Mouse (Mus musculus): Measurements from ENCODE around the gene Fuk.
"Not testable (repeated sequence)": the region's sequence is repeated elsewhere in the genome, so short reads cannot be mapped to it uniquely, and the experiment has no call there.

Gene Fuk

DNA sequence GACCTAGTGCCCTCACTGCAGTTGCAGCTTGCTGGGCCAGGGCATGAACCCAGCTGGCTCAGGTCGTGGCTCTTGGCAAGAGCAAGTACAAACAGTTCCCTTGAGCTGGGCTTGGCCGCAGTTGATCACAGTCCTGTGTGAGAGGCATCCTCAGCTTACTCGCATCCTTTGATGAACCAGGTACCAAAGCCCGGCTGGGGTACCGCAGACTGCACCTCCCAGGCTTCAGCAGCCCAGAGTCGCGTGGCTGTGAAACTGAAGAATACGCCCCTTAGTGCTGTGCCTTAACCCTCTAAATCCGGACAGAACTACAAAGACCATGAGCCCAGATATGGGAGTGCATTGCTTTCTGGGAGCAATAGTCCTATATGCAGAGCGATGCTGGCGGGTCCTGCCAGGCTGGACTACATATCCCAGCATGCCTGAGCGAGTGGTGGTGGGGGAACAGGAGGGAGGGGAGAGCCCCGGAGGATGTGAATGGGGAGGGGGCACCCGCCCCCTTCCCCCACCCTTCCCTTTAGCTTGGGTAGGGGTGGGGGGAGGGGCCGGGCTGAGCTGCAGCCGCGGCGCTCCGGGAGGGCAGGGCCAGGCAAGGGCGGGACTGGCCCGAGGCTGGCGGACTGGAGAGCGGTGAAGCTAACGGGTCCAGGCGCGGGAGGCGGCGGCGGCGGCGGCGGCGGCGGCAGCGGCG is 17.2 kb upstream of the Fuk start, which contains the start of gene St3gal2:
Gene St3gal2 (plus strand): TSS at position 582 of the 691 bp plus-strand sequence.
- peak; percentile 60 for DNase-seq (ENCODE audit: low read depth, low spot score)

- DNase-seq (ENCODE audit: low read depth, low spot score): no peak
Measured at GRCm38 (mm10) chr8:110918460-110918859, 16.2 kb upstream of the Fuk start.

GRCm38 (mm10) chr8:110918027-110918426 is 15.7 kb upstream of the Fuk start:
- DNase-seq (ENCODE audit: low read depth, low spot score): no peak

DNA sequence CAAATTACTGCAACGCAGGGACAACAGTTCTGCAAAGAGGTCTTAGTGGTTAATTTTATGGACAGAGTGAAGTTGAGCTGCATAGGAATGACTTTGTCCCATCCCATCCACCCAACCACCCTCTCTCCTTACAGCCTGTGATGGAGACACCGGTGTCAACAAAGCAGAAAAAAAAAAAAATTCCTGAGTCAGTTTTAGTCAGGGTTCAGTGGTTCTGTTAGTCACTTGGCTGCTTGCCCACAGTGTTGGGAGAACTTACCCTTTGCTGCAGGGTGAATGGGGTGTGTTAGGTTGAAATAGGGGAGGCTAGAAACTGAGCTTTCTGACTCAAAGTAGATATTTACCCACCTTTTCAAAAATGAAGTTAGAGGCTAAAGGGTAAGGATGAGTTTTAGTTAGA is 15.1 kb upstream of the Fuk start:
- DNase-seq (ENCODE audit: low read depth, low spot score): no peak

DNA sequence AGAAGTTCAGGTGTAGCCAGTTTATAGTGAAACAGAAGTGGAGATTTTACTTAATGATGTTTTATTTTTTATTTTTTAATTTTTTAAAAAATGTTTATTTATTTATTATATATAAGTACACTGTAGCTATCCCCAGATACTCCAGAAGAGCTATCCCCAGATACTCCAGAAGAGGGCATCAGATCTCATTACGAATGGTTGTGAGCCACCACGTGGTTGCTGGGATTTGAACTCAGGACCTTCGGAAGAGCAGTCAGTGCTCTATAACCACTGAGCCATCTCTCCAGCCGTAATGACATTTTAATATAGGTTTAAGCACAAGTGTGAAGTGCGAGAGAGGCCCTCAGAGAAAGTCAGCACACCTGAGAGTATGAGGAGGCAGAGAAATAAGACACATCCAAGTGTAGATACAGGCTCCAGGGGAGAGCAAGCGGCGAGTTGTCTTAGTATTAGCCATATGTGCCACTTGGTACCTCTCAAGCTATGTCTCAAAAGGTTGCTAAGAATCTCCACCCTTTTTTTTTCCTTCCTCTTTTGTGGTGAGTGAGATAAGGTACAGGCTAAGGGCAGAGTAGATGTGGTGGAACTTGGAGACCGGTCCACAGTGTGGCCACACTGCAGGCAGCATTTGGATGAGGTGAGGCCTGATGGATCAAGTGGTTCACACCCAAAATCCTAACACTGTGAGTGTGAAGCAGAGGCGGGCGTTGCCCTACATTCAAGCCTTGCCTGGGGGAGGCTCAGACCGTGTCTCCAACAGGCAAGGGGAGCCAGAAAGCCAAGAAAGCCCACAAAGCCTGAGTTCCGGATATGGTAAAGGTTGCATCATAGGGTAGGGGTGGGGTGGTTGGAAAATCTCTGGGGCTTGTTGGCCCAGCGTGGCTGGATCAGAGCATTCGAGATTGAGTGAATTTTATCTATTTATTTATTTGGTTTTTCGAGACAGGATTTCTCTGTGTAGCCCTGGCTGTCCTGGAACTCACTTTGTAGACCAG is 9.6 kb upstream of the Fuk start:
- DNase-seq (ENCODE audit: low read depth, low spot score): no peak

DNA sequence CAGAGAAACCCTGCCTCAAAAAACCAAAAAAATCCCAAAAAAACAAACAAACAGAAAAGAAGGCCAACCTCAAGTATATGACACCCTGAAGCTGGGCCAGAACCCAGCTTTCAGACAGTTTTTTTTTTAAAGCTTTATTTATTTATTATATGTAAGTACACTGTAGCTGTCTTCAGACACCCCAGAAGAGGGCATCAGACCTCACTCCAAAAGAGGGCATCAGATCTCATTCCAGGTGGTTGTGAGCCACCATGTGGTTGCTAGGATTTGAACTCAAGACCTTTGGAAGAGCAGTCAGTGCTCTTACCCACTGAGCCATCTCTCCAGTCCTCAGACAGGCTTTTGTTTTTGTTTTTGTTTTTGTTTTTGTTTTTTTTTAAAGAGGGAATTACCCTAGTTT is 7.6 kb upstream of the Fuk start:
- DNase-seq (ENCODE audit: low read depth, low spot score): not testable (repeated sequence)

- DNase-seq (ENCODE audit: low read depth, low spot score): no peak
Measured at GRCm38 (mm10) chr8:110906682-110907081, 4.4 kb upstream of the Fuk start.

GRCm38 (mm10) chr8:110905404-110905803 is 3.1 kb upstream of the Fuk start:
- no peak for DNase-seq (ENCODE audit: low read depth, low spot score)

DNA sequence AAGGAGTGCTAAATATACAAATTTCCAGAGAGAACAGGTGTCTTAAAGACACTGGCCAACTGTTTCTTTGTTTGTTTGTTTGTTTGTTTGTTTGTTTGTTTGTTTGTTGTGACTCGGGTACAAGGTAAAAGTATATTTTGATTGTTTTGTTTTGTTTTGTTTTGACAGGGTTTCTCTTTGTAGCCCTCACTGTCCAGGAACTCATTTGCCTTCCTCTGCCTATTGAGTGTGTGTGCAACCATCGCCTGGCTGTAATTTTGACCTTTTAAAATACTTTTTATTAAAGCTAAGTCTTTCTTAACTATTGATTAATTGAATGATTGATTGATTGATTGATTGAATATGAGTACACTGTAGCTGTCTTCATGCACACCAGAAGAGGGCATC is 284 bp upstream of the Fuk start:
- DNase-seq (ENCODE audit: low read depth, low spot score): no peak

- no peak for DNase-seq (ENCODE audit: low read depth, low spot score)
Measured at GRCm38 (mm10) chr8:110901056-110901455, 1.2 kb downstream of the Fuk start.

DNA sequence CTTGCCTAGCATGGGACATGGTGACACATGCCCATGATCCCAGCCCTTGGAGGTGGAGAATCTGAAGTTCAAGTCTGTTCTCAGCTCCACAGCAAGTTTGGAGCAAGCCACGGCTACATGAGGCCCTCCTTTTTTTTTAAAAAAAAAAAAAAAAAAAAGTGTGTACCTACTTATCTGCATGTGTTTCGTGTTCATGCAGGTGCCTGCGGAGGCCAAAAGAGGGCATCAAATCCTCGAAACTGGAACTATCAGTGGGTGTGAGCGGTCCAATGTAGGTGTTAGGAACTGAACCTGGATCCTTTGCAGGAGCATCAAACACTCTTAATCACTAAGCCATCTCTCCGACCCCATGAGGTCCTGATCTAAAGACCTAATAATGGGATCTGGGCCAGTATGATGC is 4.8 kb downstream of the Fuk start:
- DNase-seq (ENCODE audit: low read depth, low spot score): no peak

GRCm38 (mm10) chr8:110895812-110896211 is 6.5 kb downstream of the Fuk start:
- DNase-seq (ENCODE audit: low read depth, low spot score): no peak

- no peak for DNase-seq (ENCODE audit: low read depth, low spot score)
Measured at GRCm38 (mm10) chr8:110895254-110895653, 7.0 kb downstream of the Fuk start.

GRCm38 (mm10) chr8:110894851-110895250 is 7.4 kb downstream of the Fuk start:
- no peak for DNase-seq (ENCODE audit: low read depth, low spot score)

DNA sequence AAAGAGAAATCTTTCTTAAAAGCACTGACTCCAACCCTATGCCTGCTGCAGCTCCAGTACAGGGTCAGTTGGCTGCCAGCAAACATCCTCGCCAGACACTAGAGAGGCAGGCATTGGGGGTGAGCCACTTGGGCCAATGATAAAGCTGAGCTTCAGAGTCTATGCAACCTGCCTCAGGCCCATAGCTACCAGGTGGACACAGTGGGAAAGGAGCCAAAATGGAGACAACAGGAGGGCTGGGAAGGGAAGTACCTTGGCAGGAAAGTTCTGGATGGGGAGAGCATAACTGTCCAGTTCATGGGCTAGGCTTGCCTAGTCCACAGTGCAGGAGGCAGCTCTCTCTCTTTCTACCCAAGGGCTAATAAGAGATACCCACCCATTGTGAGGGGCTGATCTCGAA is 9.4 kb downstream of the Fuk start:
- no peak for DNase-seq (ENCODE audit: low read depth, low spot score)

DNA sequence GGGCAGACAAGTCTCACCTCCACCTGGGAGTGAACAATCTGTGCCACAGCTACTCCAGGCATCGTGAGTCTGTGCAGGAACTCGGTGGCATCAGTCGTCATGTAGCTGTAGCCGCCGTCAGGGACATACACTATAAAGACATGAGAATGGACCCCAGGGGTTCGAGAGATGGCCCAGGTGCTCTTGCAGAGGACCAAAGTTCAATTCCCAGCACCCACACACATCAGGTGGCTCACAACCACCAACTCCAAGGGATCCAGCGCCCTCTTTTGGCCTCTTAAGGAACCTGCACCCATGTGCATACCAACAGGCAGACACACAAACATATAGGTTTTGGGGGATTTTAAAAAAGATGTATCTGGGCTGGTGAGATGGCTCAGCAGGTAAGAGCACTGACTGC is 10.2 kb downstream of the Fuk start:
- DNase-seq (ENCODE audit: low read depth, low spot score): no peak

- no peak for DNase-seq (ENCODE audit: low read depth, low spot score)
Measured at GRCm38 (mm10) chr8:110889904-110890470, 12.3 kb downstream of the Fuk start.

GRCm38 (mm10) chr8:110888860-110889259 is 13.4 kb downstream of the Fuk start:
- DNase-seq (ENCODE audit: low read depth, low spot score): no peak

DNA sequence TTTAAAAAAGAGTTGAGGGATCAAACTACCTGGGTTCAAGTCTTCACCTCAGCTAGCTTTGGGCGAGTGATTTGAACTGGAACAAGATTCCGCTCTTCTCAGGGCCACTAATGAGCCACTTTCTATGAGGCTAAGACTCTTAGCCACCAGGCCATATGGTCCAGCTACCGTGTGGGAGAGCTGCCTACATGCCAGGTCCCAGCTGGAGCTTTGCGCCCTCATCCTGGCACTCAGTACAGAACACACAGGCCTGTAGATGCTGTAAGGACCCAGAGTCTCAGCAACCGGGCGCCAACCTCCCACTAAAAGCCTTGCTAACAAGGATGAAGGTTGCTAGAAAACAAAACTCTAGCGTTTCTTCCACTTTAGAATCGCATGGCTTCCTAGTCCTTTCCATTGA is 13.8 kb downstream of the Fuk start:
- DNase-seq (ENCODE audit: low read depth, low spot score): no peak

DNA sequence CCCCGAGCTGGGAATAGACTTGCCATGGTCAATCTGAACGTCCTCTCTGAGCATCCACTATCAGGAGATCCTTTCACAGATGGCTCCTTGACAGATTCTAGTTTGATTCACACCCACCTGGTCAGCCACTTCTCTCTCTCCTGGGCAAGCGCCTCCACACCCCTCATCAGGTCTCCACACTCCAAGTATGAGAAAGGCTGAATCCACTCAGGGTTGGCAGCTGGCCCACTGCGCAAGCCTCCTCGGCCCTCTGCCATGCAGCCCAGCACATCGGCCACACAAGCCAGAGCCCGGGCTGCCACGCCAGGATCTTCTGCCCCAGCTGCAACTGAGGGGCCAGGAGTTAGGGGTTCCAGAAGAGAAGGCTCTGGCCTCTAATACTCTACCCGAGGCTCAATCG is 14.7 kb downstream of the Fuk start:
- no peak for DNase-seq (ENCODE audit: low read depth, low spot score)

DNA sequence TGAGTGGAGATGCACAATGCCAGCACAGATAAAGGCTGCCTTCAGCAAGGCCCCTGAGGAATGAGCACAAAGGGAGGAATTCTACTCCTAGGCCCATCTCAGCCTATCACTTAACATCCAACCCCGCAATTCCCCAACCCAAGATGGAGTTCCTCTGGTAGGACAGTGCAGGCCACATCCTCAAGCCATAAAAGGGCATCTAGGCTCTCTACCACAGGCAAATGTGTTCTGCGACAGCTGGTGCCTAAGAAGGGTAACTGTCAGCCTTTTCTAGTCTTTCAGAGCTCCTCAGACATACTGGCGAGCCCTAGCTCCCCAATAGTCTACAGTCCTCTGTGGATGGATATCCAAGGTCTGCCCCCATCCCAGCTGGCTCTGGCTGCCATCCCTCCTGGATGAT is 15.7 kb downstream of the Fuk start:
- DNase-seq (ENCODE audit: low read depth, low spot score): no peak

- DNase-seq (ENCODE audit: low read depth, low spot score): no peak
Measured at GRCm38 (mm10) chr8:110883824-110884223, 18.5 kb downstream of the Fuk start.

Data from c-Kit-negative CD71-positive TER-119-positive erythroid progenitor cells, embryonic 14.5 days (primary cell).